Mouse (Mus musculus): Measurements from ENCODE around the gene Pnma1.
"Not testable (repeated sequence)": the region's sequence is repeated elsewhere in the genome, so short reads cannot be mapped to it uniquely, and the experiment has no call there.

Pnma1 gene

DNA sequence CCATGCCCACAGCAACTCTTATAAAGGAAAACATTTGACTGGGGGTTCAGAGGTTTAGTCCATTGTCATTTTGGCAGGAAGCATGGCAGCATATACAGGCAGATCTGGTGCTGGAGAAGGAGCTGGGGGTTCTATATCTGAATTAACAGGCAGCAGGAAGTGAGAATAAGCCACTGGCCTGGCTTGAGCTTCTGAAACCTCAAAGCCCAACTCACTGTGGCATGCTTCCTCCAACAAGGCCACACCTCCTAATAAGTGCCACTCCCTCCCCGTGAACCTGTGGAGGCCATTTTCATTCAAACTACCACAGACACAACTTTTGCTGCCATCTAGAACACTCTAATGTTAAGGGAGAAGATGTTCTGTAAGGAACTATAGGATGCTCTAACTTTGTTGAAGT is 40.6 kb downstream of the Pnma1 start:
- in situ Hi-C loops (cut with MboI, MseI): no loop called here

DNA sequence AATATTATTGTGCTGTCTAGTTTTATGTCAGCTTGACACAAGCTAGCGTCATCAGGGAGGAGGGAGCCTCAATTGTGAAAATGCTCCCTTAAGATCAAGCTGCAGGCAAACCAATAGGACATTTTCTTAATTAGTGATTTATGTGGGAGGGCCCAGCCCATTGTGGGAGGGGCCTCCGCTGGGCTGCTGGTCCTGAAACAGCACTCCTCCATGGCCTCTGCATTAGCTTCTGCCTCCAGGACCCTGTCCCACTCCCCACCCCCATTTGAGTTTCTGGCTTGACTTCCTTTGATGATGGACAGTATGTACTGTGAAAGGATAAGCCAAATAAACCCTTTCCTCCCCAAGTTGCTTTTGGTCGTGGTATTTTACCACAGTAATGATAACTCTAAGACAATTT is 41.3 kb downstream of the Pnma1 start:
- in situ Hi-C loops (cut with MboI, MseI): no loop called here

DNA sequence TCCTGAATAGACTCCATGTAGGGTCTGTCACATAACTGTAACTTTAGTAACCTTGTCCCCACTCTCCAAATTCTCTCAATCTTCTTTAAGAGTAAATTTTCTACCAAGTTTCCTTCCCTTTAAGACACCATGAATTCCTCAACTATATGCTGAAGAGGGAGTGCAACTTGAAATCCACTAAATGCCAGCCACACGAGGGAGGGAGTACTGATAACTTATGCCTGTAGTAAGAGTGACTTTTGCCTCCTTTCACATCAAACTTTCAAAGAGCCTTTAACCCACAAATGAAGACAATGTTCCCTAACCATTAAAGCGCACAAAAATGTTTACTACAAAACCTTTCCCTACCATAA is 46.8 kb downstream of the Pnma1 start:
- in situ Hi-C loops (cut with MboI, MseI): no loop called here

DNA sequence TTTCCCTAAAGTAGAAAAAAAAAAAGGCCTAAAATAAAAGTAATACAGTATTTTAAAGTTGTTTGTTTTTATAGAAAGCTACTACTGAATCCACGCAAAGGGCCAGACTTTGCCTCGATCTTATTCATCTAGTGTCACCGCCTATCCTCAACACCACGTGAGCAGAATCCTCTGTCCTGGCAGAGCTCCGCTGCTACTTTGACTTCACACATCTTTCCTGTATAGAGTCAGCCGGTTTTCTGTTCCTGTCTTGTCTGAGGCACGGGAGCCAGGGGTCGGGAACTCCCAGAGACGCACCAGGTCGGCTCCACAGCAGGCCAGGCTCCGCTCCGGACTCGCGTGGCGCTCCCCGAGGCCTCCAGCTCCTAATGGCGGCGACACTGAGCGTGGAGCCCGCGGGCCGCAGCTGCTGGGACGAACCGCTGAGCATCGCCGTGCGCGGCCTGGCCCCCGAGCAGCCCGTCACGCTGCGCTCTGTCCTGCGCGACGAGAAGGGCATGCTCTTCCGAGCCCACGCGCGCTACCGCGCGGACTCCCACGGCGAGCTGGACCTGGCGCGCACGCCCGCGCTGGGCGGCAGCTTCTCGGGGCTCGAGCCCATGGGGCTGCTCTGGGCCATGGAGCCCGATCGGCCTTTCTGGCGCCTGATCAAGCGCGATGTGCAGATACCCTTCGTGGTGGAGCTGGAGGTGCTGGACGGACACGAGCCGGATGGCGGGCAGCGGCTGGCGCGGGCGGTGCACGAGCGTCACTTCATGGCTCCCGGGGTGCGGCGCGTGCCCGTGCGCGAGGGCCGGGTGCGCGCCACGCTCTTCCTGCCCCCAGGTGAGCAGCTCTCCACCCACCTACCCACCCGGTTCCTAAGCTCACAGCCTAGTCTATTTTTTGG is 47.4 kb downstream of the Pnma1 start, which contains the start of gene Acot6:
Gene Acot6 (plus strand): TSS at position 51 of the 889 bp plus-strand sequence.
- in situ Hi-C loops (cut with MboI, MseI): not testable (repeated sequence)

DNA sequence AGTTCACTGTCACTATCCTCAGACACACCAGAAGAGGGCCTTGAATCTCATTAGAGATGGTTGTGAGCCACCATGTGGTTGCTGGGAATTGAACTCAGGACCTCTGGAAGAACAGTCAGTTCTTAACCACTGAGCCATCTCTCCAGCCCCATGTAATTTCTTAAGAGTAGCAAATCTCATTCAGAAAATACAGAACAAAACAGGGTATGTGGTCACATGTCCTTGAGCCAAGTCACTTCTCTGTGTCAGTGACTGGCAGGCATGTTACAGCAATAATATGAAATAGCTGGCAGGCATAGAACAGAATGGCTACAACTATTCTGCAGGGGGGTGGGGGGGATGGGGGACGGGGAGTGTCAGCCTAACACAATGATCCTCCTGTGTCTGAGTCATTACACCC is 48.2 kb downstream of the Pnma1 start:
- in situ Hi-C loops (cut with MboI, MseI): no loop called here

DNA sequence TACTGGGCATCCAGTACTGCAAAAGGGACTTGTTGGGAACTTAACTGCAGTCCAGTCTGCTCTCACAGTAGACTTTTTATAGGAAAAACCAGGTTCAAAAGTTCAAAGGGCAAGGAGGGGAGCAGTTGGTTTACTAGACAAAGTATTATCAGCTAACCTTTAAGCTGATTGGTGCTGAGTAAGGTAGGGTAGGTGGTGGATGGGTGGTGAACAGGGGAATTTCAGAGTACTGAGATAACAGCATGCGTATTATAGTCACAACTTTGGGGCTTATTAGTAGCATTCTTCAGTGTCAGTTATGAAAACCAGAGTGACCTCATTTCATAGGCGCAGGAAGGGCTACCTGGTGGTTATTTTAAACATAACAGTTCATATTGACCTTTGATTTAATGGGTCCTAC is 48.7 kb downstream of the Pnma1 start:
- in situ Hi-C loops (cut with MboI, MseI): no loop called here
